Mouse (Mus musculus): ENCODE measurements at regions not wholly inside any gene's neighbourhood (a gene's known extent, or its start where the extent isn't known, plus 50 kb on each side); places are given as distances from the start of the nearest gene placed in this dataset.

DNA sequence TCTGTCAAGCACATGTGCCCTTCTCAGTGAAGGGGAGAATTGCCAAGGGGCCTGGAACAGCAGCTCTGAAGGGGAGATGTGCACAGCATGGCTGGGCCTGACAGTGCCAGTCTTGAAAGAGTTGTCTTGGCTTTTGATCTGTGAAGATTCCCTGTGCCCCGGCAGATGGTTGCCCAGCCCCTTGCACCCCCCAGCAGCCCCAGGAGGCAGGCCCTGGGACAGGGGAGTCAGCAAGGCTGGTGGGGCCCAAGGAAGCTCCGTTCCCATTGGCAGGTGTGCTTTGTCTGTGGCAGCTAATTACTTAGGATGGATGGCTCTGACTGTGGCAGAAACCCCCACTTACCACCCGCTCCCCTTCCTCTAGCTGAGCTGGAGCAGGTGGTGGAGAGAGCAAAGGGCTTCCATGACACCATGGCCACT lies 58.6 kb downstream of the Tspan17 start:
- no peak for DNase-seq (ENCODE audit: low read depth, low spot score)

DNA sequence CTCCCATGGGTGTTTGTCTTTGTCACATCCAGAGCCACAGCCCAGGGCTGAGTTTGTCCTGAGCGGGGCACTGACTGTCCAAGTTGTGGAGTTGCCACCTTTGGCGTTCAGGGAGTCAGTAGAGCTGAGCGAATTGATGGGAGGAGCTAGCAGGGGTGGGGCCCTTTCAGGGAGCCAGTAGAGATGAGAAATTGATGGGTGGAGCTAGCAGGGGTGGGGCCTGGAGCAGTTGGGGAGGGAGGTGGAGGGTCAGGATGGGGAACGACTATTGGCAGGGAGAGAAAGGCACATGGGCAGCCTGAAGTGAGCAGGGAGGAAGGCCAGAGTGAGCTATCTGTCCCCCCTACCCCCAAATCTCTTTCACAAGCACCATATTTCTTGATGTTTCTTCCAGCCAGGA lies 62.0 kb downstream of the Tspan17 start:
- no peak for DNase-seq (ENCODE audit: low read depth, low spot score)

DNA sequence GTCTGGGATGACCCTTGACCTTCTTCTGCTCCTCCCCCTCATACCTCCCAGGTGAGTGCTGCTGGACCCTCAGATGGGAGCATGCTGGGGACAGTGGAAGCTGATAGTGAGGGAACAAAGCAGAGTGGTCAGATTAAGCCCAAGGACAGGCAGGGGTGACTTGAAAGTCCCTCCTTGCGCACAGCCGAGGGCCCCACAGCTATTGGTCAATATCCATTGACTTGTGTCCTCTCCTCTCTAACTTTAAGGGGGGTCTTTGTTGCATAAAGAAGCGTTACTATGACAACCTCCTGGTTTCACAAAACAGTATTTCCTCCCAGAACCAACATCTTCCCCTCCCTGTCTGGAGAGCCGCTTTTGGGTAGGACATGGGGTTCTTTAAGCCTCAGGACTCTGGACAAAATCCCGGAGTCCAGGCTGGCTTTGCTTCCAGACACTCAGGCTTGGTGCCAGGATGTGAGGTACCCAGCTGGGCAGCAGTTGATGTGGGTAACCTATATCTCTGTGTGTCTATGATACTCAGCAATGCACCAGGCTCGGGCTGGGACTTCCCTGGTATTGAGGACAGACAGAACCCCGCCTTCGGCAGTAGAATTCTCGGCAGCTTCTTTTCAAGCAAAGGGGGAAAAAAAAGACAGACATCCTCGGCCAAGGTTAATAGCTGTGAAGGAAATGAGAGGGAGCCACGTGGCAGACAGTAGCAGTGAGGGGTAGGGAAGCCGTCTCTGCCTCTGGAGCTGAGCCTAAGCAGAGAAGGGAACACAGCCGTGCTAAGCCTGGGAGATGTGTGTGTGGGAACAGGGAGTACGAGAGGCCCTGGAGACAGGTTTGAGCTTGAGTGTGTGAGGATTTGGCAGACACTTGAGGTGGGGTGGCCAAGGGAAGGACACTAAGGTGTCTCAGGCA lies 66.4 kb downstream of the Tspan17 start:
- DNase-seq (ENCODE audit: low read depth, low spot score): no peak

DNA sequence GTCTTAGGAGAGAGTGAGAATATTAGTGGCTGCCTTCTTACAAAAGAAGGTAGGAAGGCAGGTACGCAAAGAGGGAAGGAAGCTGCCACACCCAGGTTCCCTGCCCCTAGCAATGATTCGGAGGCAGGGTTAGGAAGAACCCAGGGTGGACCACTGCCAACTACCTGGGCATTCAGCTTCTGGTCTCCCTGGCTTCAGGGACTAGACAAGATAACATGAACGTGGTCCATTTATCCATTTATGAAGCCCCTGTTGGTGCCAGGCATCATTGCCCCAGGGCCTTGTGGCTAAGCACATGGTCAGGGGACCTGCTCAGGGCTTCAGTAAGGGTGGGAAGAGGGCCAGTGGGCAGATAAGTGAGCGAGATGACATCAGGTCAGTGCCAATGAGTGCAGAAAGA lies 73.8 kb downstream of the Tspan17 start:
- DNase-seq (ENCODE audit: low read depth, low spot score): no peak

DNA sequence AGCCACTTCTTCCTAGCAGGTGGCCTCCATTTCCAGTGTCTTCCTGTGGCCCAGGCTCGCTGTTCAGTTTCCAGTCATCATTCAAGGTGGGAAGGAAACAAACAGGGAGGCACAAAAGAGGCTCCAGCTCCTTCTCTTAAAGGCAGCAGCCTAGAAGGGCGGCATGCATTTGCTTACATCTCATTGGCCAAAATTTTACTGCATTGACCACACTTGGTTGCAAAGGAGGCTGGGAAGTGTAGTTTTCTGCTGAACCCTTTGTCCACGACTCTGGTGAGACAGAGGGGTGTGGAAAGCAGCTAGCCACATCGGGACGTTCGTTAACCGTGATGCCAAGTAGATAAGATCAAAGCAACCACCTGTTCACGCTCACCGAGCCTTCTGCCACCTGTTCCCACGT lies 74.9 kb downstream of the Tspan17 start:
- DNase-seq (ENCODE audit: low read depth, low spot score): no peak

DNA sequence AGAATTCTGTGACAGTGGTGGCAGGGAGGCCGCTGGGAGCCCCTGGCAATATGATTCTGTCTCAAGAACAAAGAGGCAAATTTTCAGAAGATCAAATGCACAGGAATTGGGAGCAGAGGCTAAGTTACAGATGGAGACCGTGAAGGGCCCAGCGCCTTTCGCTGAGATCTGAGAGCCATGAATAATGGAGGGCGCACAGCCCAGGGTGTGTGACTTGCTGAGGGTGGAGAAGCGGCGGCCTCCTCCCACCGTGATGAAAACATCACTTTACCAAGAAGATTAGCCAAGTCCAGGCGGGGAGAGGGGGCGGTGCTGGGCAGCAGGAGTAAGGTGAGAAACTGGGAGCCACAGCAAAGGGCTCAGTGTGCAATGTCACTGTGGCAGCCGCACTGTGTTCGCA lies 77.2 kb upstream of the Unc5a start:
- no peak for DNase-seq (ENCODE audit: low read depth, low spot score)

DNA sequence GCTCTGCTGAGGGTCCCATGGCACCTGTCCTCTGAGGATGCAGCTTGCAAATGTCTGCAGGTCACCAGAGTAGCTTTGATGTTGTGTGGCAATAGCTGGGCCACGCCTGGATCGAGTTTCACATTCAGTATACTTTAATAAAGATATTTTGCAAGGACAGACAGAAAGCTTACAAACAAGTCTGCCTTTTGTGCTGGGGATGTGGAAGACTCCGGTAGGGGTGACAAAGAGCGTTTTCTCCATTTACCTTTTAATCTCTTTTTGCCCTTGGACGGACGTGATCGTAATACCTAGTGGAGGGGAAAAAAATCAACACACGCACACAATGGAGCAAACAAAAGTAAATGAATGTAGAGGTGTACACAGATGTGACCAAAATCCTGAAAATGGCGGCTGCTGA lies 75.3 kb upstream of the Unc5a start:
- DNase-seq (ENCODE audit: low read depth, low spot score): no peak

DNA sequence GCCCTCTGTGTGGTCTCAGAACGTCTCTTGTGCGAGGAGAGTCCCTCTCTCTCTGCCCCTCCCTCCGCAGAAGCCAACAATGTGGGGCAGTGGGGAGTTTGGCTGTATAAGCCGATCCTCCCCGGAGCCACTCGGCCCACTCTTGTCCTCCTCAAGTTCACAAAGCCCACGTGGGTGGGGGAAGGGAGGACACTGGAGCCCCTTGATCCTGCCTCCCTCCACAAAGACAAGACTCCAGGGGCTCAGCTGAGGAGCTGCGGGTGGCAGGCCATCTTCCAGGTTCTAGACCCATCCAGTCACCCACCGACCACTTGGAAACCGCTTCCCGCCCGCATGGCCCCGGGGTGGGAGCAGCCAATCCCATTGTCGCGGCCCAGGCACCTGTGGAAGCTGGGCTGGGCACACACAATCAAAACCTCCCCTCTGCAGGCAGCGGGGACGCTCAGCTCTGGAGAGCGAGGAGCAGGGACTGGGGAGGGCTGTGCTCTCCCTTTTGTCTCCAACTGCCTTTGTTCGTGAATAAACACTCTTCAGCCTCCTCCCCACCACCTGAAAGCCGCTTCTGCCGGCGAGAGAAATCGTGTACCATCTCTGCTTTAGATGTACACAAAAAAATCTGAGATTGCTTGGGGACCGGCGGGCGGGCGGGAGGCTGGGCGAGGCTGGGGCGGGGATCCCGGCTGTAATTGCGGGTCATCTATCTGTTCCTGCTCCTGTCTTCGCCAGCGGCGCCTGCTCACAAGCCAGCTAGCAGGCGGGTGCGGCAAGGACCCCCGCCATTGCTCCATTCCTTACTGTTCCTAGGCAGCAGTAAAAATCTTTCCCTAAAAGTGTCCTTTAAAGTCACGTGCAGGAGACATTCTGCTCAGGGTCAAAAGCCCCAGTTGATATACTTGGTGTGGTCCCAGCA lies 74.7 kb upstream of the Unc5a start:
- no peak for DNase-seq (ENCODE audit: low read depth, low spot score)

DNA sequence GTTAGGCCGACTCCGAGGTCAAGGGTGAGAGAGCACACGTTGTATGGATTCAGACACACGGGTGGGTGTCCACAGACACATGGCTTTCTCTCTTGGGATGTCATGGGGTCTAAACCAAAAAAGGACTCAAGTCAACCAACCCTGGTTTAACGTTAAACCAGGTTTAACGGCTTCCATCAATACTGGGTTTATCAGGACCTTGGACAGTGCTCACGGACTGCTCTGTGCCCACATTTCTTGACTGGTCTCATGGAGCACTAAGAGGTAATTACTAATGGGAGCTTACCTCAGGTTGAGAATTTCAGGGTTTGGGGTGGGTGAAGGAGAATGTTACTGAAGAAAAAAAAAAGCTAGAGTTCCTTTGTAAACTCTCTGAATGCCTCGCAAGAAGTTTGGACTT lies 72.7 kb upstream of the Unc5a start:
- DNase-seq (ENCODE audit: low read depth, low spot score): peak; percentile 45

DNA sequence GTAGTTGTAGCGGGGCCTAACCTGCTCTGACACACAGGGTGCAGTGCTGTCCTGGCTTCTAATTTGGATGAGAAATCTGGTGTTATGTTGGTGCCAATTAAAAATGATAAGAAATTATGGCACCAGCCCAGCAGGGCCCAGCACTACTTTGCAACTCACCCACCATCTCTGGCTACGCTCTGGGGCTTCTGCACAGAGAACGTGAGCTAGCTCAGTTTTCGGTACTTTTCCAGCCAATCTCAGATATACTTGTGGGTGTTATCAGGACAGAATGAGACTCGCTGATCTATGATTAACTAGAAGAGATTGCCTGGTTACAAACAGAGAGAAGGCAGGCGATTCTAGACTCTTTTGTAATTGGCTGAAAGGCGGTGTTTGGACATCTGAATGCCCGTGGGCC lies 71.6 kb upstream of the Unc5a start:
- DNase-seq (ENCODE audit: low read depth, low spot score): no peak

DNA sequence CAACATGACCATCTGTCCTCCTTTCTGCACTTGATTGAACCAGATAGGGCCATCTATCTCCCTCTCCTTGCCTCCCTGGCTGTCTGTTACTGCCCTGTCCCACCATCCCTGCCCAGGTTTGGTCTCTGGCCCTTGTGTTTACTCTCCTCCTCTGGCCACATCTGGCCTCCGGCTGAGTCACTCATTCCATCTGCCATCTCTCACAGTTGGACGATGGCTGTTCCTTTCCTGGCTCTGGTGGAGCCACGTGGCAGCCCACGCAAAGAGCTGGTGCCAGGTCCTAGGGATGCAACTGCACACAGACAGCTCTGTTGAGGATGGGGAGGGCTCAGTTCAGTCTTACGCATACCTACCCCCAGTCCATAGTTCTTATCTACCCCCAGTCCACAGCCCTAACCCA lies 69.9 kb upstream of the Unc5a start:
- no peak for DNase-seq (ENCODE audit: low read depth, low spot score)

DNA sequence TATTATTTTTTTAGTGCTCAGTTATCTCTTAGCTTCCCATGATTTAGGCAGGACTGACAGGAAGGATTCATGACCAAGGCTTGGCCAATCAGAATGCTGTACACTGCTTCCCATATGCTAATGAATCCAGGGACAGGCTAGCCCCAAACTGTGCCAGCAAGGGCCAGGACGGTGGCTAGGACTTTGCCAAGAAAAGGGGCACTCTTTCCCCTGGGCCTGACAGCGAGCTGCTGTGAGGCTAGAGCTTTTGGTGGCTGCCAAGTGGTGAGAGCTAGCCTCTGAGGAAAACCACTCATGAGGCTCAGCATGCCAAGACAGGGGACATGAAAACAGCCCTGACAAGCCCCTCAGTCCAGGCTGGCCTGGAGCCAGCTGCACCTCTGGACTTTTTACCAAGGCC lies 69.0 kb upstream of the Unc5a start:
- DNase-seq (ENCODE audit: low read depth, low spot score): no peak

DNA sequence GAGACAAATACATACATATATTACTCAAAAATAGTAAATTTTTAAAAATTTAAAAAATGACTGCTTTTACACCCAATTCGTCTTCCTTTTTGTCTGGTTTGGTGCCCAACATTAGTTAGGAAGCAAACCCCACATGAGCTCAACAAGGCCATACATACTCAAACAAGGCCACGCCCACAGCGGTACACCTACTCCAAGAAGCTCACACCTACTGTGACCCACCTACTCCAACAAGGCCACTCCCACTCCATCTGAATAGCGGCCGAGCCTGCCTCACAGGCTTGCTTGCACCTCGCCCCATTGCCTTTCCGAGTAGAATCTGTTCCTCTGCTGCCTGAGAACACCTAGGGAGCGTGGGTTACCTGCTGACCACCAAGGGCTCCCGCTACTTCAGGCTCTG lies 66.4 kb upstream of the Unc5a start:
- DNase-seq (ENCODE audit: low read depth, low spot score): no peak

DNA sequence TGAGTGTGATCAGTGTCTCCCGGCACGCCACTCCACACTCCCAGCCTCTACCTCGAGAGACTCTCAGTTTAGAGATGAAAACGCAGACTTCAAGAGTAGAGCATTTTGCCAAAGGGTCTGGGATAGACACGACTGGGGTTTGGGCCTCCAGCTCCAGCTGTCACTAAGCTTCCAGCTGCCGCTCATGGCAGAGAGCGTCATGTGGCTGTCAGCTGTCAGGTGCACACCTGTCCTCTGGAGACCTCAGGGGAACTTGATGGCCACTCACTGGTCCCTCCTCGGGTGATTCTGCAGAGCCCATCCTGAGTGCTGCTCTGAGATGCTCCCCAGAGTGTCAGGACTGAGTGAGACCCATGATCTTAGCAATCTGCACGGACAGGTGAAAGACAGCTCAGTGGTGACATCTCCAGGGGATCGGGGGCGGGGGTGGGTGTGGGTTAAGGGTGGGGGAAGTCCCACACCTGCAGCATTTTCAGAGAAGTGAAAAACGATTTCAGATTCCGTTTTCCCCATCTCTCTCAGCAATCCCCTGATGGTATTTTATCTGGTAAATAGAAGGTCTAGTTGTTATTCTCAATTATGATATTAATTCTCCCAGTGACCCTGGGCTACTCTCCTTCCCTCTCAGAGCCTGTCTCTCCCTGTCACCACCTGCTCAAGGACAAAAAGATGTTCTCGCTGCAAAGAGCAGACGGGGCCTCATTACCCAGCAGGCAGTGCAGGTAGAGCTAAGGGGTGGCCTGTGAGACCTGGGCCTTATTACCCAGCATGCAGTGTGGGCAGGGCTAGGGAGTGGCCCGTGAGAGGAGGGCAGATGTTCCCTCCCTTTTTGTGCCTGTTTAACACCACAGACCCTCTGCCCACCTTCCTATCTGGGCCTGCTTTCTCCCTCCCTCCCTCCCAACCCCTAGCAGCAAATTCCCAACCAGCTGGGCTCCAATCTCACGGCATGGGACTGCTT lies 65.2 kb upstream of the Unc5a start:
- no peak for DNase-seq (ENCODE audit: low read depth, low spot score)

DNA sequence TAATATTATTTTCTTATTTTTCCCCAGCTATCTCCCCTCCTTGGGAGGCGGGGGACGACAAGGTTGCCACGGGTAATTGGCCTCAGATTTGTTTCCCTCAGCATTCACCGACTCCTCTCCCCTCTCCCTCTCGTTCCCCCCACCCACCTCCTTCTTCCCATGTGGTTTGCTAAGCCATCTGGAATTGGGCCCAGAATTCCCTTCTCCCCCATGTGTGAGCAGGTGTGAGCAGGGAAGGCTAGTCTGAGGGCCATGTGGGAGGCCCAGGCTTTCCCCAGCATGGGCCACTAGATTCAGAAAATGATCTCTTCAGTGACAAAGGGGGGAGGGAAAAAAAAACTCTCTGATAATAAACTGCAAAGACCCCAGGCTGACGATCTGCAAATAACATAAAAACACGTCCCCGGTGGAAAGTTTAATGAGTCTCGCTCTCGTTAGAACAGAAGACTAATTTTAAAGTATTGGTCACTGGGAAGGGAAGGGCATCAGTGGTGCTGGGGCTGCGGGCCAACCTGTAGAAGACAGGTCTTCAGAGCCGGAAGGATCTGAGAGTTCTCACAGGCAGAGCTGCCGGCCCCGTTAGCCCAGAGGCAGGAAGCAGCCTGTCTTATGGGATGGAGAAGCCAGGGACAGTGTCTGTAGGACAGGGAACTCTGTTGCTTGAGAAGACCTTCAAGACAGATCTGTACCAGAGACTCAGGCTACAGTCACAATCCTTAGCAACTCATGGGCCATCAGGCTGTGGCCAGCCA lies 64.3 kb upstream of the Unc5a start:
- DNase-seq (ENCODE audit: low read depth, low spot score): no peak

DNA sequence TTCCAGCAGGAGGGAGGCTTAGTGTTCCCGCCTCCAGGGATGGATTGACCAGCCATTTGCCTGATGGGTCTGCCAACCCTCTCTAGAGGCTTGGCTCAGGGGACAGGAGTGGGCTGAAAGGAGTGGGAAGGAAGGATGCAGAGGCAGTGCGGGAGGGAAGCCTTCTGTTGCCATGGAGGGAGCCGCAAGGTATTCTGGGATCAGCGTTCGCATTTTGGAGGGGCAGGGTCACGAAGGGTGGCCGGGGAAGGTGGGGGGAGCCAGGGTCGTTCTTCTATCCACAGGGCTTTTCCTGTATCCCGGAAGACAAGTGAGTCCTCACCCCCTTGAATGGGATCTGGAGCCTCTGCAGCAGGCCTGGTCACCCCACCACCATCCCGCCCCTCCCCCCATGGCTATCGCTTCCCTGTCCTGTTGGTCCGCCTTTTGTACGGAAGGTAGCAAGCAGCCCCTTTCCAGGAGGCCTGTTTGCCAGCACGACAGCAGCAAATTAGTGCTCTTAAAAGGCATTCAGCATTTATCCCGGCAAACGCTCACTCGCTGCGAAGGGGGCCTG lies 61.8 kb upstream of the Unc5a start:
- DNase-seq (ENCODE audit: low read depth, low spot score): no peak

DNA sequence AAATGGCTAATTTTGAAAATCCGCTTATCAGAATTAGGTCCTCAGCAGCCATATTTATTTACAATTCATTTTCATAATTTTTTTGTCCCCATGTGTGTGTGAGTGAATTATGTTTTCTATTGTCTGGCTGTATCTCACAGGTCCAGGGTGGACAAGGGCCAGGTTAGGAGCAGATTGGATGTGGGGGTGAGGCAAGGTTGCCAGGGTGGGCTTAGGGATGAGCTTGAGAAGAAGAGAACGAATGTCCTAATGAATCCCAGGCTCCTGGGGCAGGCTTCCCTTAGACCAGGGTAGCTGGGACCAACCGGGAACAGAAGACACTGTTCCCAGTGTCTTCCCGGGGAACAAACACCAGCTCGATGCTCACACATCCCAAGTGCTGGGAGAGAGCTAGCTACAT lies 61.2 kb upstream of the Unc5a start:
- DNase-seq (ENCODE audit: low read depth, low spot score): no peak

DNA sequence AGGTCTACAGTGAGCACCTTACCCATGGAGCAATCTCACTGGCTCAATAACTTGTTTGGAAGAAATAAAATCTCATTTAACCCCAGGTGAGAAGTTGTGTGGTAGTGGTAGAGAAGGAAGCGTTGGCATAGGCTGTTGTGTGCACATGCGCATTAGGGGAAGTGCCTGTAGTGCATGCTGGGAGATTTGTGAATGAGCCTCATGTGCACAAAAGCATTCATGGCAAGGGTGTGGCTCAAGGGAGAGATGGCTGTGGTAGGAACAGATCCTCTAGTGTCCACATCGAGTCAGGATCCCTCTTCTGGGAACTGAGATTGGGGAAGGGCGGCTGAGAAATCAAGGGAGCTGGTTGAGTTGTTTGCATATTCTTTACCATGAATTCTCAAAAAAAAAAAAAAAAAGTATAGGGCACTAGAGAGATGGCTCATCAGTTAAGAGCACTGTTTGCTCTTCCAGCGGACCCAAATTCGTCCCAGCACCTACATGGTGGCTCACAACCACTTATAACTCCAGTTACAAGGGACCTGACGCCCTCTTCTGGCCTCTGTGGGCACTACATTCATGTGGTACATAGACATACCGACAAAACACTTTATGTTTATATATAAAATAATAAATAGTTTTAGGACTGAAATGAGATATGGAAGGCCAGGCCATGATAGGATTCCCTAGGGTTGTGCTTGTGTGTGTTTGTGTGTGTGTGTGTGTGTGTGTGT lies 59.4 kb upstream of the Unc5a start:
- DNase-seq (ENCODE audit: low read depth, low spot score): no peak

DNA sequence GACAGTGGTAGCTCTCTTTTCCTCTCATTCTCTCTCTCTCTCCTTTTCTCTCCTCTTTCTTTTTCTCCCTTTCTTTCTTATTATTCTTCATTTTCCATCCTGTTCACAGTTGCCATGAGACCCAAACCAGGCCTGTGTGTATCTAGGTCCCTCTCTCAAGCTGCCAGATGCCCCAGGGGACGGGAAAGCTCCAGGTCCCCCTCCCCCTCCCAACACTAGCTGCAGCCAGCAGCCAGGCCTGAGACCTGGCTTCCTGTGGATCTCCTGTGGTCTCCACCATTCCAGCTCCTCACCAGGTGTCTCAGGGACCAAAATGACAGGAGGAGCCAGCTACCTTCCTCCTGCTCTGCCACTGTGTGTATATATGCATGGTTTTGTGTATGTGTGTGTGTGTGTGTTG lies 56.6 kb upstream of the Unc5a start:
- no peak for DNase-seq (ENCODE audit: low read depth, low spot score)

DNA sequence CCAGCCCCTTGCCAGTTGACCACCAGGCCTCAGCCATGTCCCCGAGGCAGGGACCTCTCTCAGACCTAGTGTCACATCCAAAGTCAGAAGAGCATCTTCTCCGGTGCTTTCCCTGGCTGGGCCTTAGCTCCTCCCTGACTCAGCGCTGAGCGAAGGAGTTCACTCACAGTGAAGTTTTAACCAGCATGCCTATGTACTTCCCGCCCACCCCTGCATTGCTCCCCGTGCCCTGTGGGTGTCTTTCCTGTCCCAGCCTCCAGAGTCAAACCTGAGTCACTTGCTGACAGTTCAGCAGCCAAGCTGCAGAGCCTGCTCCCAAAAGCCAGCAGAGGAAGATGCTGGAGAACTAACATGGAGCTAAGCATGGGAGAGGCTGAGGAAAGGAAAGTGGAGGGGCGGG lies 55.6 kb upstream of the Unc5a start:
- DNase-seq (ENCODE audit: low read depth, low spot score): no peak

All from embryo, embryonic 11.5 days (tissue).